In the genomic region with DNA sequence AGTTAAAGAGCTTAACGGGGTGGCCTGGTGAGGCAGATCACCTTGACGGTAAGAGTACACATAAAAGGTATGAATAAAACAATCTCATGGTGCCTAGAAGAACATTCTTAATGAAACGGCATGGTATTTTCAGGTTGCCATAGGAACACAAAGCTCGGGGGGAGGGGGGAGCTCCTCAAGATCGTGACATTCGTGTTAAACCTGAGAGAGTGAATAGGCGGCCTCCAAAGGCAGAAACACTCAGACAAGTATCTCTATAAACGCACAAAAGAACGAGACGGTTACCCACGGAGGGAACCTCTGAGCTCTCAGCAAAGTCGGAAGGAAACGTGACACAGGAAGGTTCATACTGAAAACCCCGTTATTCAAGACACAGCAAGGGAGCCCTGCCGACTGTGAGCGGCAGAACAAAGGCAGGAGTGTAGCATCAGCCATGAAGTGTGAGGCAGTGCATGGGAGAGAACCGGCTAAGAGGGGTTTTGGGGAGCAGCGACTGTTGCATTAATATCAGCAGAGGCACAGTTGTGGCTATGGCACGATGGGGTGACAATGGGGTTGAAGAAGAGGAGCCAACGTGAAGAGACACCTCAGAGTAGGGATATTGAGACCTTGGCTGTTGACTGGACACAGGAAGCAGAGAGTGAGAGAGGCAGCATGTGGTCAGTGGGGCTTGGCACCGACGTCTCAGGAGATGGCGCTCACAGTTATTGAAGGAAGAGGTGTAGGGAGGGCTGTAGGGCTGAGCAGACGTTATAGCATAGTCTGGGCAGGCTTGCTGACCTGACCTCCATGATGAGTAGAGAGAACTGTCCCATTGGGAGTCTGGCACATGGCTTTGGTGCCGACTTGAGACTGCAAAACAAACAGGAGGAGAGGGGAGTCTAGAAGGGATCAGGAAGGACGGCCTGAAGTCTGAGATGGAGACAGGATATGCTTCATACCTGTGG, we compare ENCODE assay signal across 17 mouse cellular contexts.
DNase-seq lines count a peak whose midpoint lies in the region; ATAC-seq lines count a peak whose summit lies in the region.
"Had no signal": no experiment of that assay in that cellular context is flagged by ENCODE, and none has a peak within 500 bp of the region (broad histone marks: within the 10 kb centered on the region; RNA-seq: fewer than 3 reads in every experiment).

No protein-coding gene starts in this region.

- WGBS in midbrain, embryonic 12.5 days, result 54% methylated on average over 26 of the region's 26 CpGs

- peak; percentile 38; the same call in 1 of the 2 replicates for ATAC-seq in midbrain, embryonic 12.5 days (ENCODE audit: low FRiP score, low read depth)
- no peak for ATAC-seq in CD4-positive, CD25-positive, alpha-beta regulatory T cell, adult 4 months
- ATAC-seq: Patski had no signal

- no peak overlapping the region for H3K27ac ChIP-seq in midbrain, embryonic 12.5 days (replicated peaks)
- H3K27ac ChIP-seq: left cerebral cortex, adult 2 months; limb, embryonic 12.5 days; stomach, embryonic 15.5 days had no signal

- H3K9me3 ChIP-seq in midbrain, embryonic 12.5 days, result no peaks in the 10 kb centered on the region
- H3K9me3 ChIP-seq: limb, embryonic 12.5 days; stomach, embryonic 15.5 days had no signal

- peaks cover 12% of the 10 kb centered on the region for H3K4me1 ChIP-seq in midbrain, embryonic 12.5 days
- H3K4me1 ChIP-seq: limb, embryonic 12.5 days; stomach, embryonic 15.5 days had no signal

- H3K4me3 ChIP-seq in midbrain, embryonic 12.5 days, result no peak overlapping the region
- H3K4me3 ChIP-seq: left cerebral cortex, adult 2 months; limb, embryonic 12.5 days; stomach, embryonic 15.5 days had no signal

- H3K4me2 ChIP-seq in midbrain, embryonic 12.5 days (replicated peaks), result 0 out of 2 replicates have a peak overlapping the region, but pooled peaks have one; percentile 11
- H3K4me2 ChIP-seq: limb, embryonic 12.5 days; stomach, embryonic 15.5 days had no signal

- H3K36me3 ChIP-seq in midbrain, embryonic 12.5 days, result no peaks in the 10 kb centered on the region
- H3K36me3 ChIP-seq: limb, embryonic 12.5 days; stomach, embryonic 15.5 days had no signal

- no peaks in the 10 kb centered on the region for H3K27me3 ChIP-seq in midbrain, embryonic 12.5 days
- H3K27me3 ChIP-seq: limb, embryonic 12.5 days; Patski; stomach, embryonic 15.5 days had no signal

- H3K9ac ChIP-seq in midbrain, embryonic 12.5 days (replicated peaks), result no peak overlapping the region
- H3K9ac ChIP-seq: limb, embryonic 12.5 days; stomach, embryonic 15.5 days had no signal

- peak; percentile 14 for DNase-seq in embryo, embryonic 11 days
- DNase-seq in embryo, embryonic 10 days (ENCODE audit: low spot score), result no peak
- peak; percentile 40 for DNase-seq in right cerebral cortex, postnatal 4 days
- DNase-seq in right cerebral cortex, adult 18-20 months, result no peak
- DNase-seq in retina, embryonic 14.5 days (ENCODE audit: low spot score), result no peak
- DNase-seq in cerebellum, postnatal 14 days, result no peak
- DNase-seq: heart, postnatal 36 days; kidney, adult 2 months; kidney, postnatal 4 days; lung, postnatal 4 days; thymus, postnatal 36 days had no signal

Comparison
In these comparisons a context has a peak if more than half of its experiments do, and no peak if none do; other contexts are left out.
1. DNase-seq: peak in embryo, embryonic 11 days (single experiment) and right cerebral cortex, postnatal 4 days (single experiment); none in embryo, embryonic 10 days (single experiment), right cerebral cortex, adult 18-20 months (single experiment), retina, embryonic 14.5 days (single experiment) and cerebellum, postnatal 14 days (0 of 2).